Mouse (Mus musculus): ENCODE measurements around the gene Mmp23.

DNA sequence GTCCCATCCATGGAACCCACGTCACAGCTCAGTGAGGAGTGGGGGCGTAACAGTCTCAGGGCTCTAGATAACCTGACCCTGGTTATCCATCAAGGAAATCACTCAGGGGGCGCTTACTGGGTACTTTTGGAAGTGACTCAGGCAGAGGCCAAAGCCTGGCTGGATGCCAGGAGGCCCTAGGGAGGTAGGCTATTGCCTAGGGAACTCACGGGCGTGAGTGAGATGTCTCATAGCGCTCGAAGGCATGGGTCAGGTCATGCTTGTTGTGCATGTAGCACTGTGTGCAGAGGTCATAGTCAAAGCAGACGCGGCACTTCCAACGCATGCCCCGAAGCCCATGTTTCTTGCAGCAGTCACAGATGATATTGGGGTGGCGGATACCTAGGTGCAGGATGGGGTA lies 7.5 kb upstream of the Mmp23 start:
- no peak for TF ChIP-seq POLR2A (IDR thresholded peaks at IDR 0.05; ENCODE audit: insufficient read length, low read depth)
- no peak for TF ChIP-seq MYOG (IDR thresholded peaks at IDR 0.05; ENCODE audit: control insufficient read depth in 1 of 3, insufficient read depth in 1 of 3, insufficient read length in 2 of 3, low read depth in 2 of 3)
- no peak for TF ChIP-seq E2F4 (IDR thresholded peaks at IDR 0.05; ENCODE audit: insufficient read depth)
- TF ChIP-seq CEBPB (IDR thresholded peaks at IDR 0.05; ENCODE audit: insufficient read depth, poor library complexity, severe bottlenecking): no peak
- TF ChIP-seq TCF12 (IDR thresholded peaks at IDR 0.05; ENCODE audit: insufficient read depth, poor library complexity, severe bottlenecking): no peak
- no peak for TF ChIP-seq USF1 (IDR thresholded peaks at IDR 0.05; ENCODE audit: low read depth)
- no peak for TF ChIP-seq MAX (IDR thresholded peaks at IDR 0.05; ENCODE audit: low read depth)
- no peak for TF ChIP-seq POLR2AphosphoS2 (IDR thresholded peaks at IDR 0.05; ENCODE audit: insufficient read length, low read depth)
